Mouse (Mus musculus): ENCODE results near the gene Tomm40.

DNA sequence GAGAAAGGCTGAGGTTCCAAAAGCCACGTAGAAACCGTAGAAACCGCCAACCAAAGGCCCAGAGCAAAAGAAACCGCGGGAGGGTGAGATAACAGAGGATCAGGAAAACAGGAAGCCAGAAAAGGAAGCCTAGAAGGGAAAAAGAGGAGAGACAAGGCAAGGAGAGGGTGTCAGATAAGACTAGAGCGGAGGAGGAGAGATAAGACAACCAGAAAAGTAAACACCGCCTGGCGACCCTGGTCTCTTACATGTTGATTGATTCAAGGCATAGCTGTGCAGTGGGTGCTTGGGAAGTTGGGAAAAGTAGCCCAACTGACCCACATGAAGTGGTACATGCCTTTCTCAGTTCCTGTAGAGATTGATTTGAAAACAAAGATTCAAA lies 20.0 kb downstream of the Tomm40 start:
- no peak for TF ChIP-seq CTCF (IDR thresholded peaks at IDR 0.05; ENCODE audit: insufficient read depth, low read length)
- TF ChIP-seq POLR2A (IDR thresholded peaks at IDR 0.05; ENCODE audit: borderline replicate concordance, extremely low read depth, low read depth, low read length): no peak

Data from lung, adult 2 months (tissue).